Mouse (Mus musculus) lung, embryonic 15.5 days (tissue): ENCODE data around the gene Hipk4. TPM values are rescaled to one million over a fixed set of nuclear protein-coding genes. Genes with fewer than 3 reads are reported as not detected.

Experiments used
- ATAC-seq: fragments of 200-750 bp; cut with Nextera tagmentation; 2 replicates; pipeline ENCODE4 v1.8.0; 2017; ENCODE audit warnings: moderate number of reproducible peaks, borderline replicate concordance; ENCODE audit not compliant: low FRiP score, low TSS enrichment; ENCODE audit errors: extremely low read depth
- H3K27ac ChIP-seq: fragments of 300-500 bp; sonication (generic); 2 replicates; pipeline ENCODE4 v1.5.1; 2015; ENCODE audit warnings: moderate library complexity, mild to moderate bottlenecking, inconsistent platforms
- H3K27me3 ChIP-seq: fragments of 300-500 bp; sonication (generic); 2 replicates; pipeline ENCODE4 v1.6.1; 2015; ENCODE audit warnings: inconsistent platforms
- H3K36me3 ChIP-seq: fragments of 300-500 bp; sonication (generic); 2 replicates; pipeline ENCODE4 v1.6.1; 2015; ENCODE audit warnings: inconsistent platforms
- H3K4me1 ChIP-seq: fragments of 300-500 bp; sonication (generic); 2 replicates; pipeline ENCODE4 v1.6.1; 2015; ENCODE audit warnings: inconsistent platforms
- H3K4me2 ChIP-seq: fragments of 300-500 bp; sonication (generic); 2 replicates; pipeline ENCODE4 v1.6.1; 2015; ENCODE audit warnings: inconsistent platforms, mild to moderate bottlenecking, moderate library complexity
- H3K4me3 ChIP-seq: fragments of 300-500 bp; sonication (generic); 2 replicates; pipeline ENCODE4 v1.5.1; 2015; ENCODE audit warnings: mild to moderate bottlenecking, inconsistent platforms
- H3K9ac ChIP-seq: fragments of 300-500 bp; sonication (generic); 2 replicates; pipeline ENCODE4 v1.6.1; 2015; ENCODE audit warnings: inconsistent platforms
- H3K9me3 ChIP-seq: fragments of 300-500 bp; sonication (generic); 2 replicates; pipeline ENCODE4 v1.6.1; 2016; ENCODE audit warnings: inconsistent platforms
- WGBS: fragments of 180-500 bp; shearing (Covaris S2); methylation state at CpG from one replicate; pipeline ENCODE4 v1.1.7; 2015; 5-methylcytosine and 5-hydroxymethylcytosine counted together
- polyA plus RNA-seq: library from polyadenylated mRNA; unstranded; fragments of >200 nt; fragmentation: Nextera tagmentation; extraction: Ambion mirVana; gene quantifications from 2 replicates; pipeline ENCODE4 v1.2.1, GENCODE M21; 2015

Gene Hipk4
- polyA plus RNA-seq, 1 experiment from 2014 or later: 0.92 TPM

DNA sequence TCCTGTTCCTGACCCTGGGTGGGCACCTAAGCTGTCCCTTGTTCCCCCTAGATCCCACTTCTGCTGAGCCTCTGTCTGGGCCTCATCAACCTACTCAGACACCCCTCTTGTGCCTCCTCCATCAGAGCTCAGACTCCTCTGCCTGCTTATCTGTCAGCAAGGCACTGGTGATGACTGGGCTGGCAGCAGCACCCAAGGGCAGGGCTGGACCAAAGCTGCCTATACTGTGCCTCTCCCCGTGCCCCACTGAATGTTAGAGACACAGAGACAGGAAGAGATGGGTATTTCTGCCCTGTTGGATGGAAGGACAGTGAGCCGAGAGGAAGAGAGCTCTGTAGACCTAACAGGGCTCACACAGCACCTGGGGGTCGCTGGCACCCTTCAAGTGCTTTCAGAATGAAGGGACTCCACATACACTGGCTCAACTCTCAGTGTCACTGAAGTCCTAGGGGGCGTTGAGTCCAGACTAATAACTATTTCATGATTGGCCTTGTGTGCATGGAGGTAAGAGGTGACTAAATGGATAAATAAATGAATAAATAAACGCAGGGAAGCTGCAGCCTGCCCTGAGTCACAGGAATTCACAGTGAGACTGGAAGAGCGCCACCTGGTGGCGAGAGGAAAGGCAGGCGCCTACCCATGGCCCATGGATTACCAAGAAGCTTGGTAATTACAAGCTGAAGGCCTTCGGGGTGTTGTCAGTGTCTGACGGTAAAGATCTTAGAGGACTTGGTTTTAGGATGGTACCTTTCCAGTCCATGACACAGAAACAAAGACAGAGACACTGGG is 3.2 kb downstream of the Hipk4 start:
- 23% methylated on average over 10 of the region's 10 CpGs for WGBS
- H3K27me3 ChIP-seq: no peaks in the 10 kb centered on the region
- H3K4me2 ChIP-seq: no peak overlapping the region
- no peaks in the 10 kb centered on the region for H3K9me3 ChIP-seq
- no peak overlapping the region for H3K4me3 ChIP-seq
- no peak overlapping the region for H3K27ac ChIP-seq
- no peaks in the 10 kb centered on the region for H3K4me1 ChIP-seq
- H3K9ac ChIP-seq: no peak overlapping the region
- ATAC-seq: peak; percentile 45; the same call in 1 of the 2 replicates
- no peaks in the 10 kb centered on the region for H3K36me3 ChIP-seq

DNA sequence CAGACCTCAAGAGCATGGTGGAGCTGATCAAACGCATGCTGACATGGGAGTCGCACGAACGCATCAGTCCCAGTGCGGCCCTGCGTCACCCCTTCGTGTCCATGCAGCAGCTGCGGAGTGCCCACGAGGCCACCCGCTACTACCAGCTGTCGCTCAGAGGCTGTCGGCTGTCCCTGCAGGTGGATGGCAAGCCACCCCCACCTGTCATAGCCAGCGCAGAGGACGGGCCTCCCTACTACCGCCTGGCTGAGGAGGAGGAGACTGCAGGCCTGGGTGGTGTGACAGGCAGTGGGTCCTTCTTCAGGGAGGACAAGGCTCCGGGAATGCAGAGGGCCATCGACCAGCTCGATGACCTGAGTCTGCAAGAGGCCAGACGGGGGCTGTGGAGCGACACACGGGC is 6.0 kb downstream of the Hipk4 start:
- 74% methylated on average over 21 of the region's 21 CpGs for WGBS

DNA sequence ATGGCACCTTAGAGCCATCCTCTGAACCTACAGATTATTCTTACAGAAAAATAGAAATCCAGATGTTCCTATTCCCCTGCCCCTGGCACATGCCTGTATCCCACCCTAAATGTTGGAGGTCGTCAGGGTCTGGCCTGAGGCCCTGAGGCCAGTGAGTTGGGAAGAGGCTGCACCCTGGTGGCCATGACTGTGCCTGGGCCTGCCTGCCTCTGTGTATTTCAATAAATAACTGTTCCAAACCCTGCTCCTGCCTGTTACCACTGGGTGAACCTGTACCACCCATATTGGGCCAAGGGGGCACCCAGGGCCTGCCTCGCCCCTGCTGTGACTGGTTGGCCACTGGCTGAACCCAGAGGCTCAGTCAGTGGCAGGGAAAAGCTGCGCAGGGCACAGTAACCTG is 7.9 kb downstream of the Hipk4 start:
- H3K9me3 ChIP-seq: no peaks in the 10 kb centered on the region
- no peak overlapping the region for H3K27ac ChIP-seq
- no peak overlapping the region for H3K4me2 ChIP-seq
- H3K27me3 ChIP-seq: no peaks in the 10 kb centered on the region
- H3K4me3 ChIP-seq: no peak overlapping the region
- H3K4me1 ChIP-seq: no peaks in the 10 kb centered on the region
- WGBS: 81% methylated on average over 3 of the region's 3 CpGs
- no peak overlapping the region for H3K9ac ChIP-seq
- H3K36me3 ChIP-seq: peaks cover 9% of the 10 kb centered on the region; the same call in 1 of the 2 replicates
- no peak for ATAC-seq

More for the DNA sequence above, 6.0 kb downstream of the Hipk4 start:
- H3K4me1 ChIP-seq: no peaks in the 10 kb centered on the region
- 0 out of 2 replicates have a peak, but pooled peaks cover 2% of the 10 kb centered on the region for H3K36me3 ChIP-seq
- no peak overlapping the region for H3K9ac ChIP-seq
- no peaks in the 10 kb centered on the region for H3K9me3 ChIP-seq
- H3K27ac ChIP-seq: no peak overlapping the region
- H3K4me3 ChIP-seq: no peak overlapping the region
- no peaks in the 10 kb centered on the region for H3K27me3 ChIP-seq
- ATAC-seq: no peak
- H3K4me2 ChIP-seq: no peak overlapping the region

DNA sequence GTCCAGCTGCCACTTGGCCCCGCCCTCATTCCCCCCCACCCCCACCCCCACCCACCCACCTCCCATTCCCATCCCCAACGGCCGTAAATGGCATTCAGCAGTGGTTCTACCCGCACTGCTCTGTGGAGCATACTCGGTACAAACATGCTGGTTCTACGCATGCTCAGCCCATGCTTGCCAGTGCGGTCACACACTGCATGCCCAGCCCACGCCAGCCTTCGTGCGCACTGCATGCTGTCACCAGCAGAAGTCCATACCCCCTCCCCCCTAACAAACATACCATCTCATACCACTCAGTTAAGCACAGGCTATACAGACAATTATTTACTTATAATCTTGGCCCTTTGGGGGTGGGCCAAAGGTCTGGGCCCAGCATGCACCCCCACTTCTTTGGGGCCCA is 8.6 kb downstream of the Hipk4 start:
- Histone ChIP-seq H3K9me3 (no peaks in the 10 kb centered on the region), H3K27me3 (no peaks in the 10 kb centered on the region), H3K9ac (no peak overlapping the region), H3K4me2 (no peak overlapping the region), H3K27ac (no peak overlapping the region), H3K4me3 (no peak overlapping the region), H3K36me3 (peaks cover 16% of the 10 kb centered on the region), H3K4me1 (no peaks in the 10 kb centered on the region)
- no peak for ATAC-seq
- WGBS: 80% methylated on average over 10 of the region's 10 CpGs

DNA sequence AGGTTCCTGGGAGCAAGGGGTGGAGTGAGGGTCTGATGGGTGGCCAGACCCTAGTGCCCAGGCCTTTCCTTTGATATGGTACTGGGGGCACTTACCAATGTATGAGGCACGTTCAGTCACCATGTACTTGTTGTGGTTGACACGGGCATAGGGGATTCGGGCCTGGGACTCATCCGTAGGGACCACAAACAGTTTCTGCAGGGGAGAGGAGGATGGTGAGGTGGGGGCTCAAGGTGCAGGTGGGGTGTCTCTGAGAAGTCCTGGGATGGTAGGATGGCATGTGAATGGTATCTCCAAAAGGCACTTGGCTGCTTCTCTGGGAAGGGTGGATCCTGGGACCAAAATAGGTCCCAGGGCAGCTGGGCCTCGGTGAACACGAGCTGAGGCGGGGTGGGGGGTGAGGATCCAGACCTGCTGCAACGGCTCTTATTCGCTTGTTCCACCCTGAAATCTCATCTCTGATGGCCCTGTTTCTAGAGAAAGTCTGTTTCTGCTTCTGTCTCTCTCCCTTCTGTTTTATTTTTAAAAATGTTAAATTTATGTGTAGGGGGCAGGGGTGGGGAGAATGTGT is 9.5 kb downstream of the Hipk4 start:
- ATAC-seq: no peak

GRCm38 (mm10) chr7:27535386-27535785 is 12.3 kb downstream of the Hipk4 start:
- H3K4me2 ChIP-seq: no peak overlapping the region
- H3K4me3 ChIP-seq: no peak overlapping the region
- peaks cover 16% of the 10 kb centered on the region for H3K36me3 ChIP-seq
- no peaks in the 10 kb centered on the region for H3K27me3 ChIP-seq
- no peaks in the 10 kb centered on the region for H3K4me1 ChIP-seq
- no peaks in the 10 kb centered on the region for H3K9me3 ChIP-seq
- no peak overlapping the region for H3K27ac ChIP-seq
- 63% methylated on average over 2 of the region's 2 CpGs for WGBS
- ATAC-seq: no peak
- no peak overlapping the region for H3K9ac ChIP-seq

More for the DNA sequence above, 9.5 kb downstream of the Hipk4 start:
- Histone ChIP-seq H3K9ac (no peak overlapping the region), H3K4me2 (no peak overlapping the region), H3K27ac (no peak overlapping the region), H3K36me3 (peaks cover 16% of the 10 kb centered on the region), H3K27me3 (no peaks in the 10 kb centered on the region), H3K4me3 (no peak overlapping the region), H3K9me3 (no peaks in the 10 kb centered on the region), H3K4me1 (no peaks in the 10 kb centered on the region)
- 84% methylated on average over 9 of the region's 9 CpGs for WGBS

GRCm38 (mm10) chr7:27536618-27537017 is 13.6 kb downstream of the Hipk4 start:
- Histone ChIP-seq H3K27ac (no peak overlapping the region), H3K36me3 (peaks cover 16% of the 10 kb centered on the region), H3K4me1 (peaks cover 5% of the 10 kb centered on the region; the same call in 1 of the 2 replicates), H3K4me2 (no peak overlapping the region), H3K4me3 (no peak overlapping the region), H3K9me3 (no peaks in the 10 kb centered on the region), H3K27me3 (no peaks in the 10 kb centered on the region), H3K9ac (no peak overlapping the region)
- no peak for ATAC-seq
- 85% methylated on average over 6 of the region's 6 CpGs for WGBS

GRCm38 (mm10) chr7:27537998-27538397 is 14.9 kb downstream of the Hipk4 start:
- Histone ChIP-seq H3K4me1 (peaks cover 17% of the 10 kb centered on the region), H3K27me3 (no peaks in the 10 kb centered on the region), H3K4me2 (no peak overlapping the region), H3K4me3 (no peak overlapping the region), H3K9ac (no peak overlapping the region), H3K27ac (no peak overlapping the region), H3K36me3 (peaks cover 16% of the 10 kb centered on the region), H3K9me3 (no peaks in the 10 kb centered on the region)
- WGBS: 87% methylated on average over 8 of the region's 8 CpGs
- ATAC-seq: no peak

GRCm38 (mm10) chr7:27538797-27539196 is 15.7 kb downstream of the Hipk4 start:
- Histone ChIP-seq H3K9ac (no peak overlapping the region), H3K9me3 (no peaks in the 10 kb centered on the region), H3K4me1 (peaks cover 18% of the 10 kb centered on the region), H3K27me3 (no peaks in the 10 kb centered on the region), H3K36me3 (peaks cover 14% of the 10 kb centered on the region), H3K4me3 (no peak overlapping the region), H3K27ac (no peak overlapping the region), H3K4me2 (no peak overlapping the region)
- WGBS: 84% methylated on average over 2 of the region's 2 CpGs
- ATAC-seq: no peak

GRCm38 (mm10) chr7:27540521-27540920 is 17.5 kb downstream of the Hipk4 start:
- ATAC-seq: no peak
- Histone ChIP-seq H3K4me1 (peaks cover 18% of the 10 kb centered on the region), H3K4me2 (no peak overlapping the region), H3K9me3 (no peaks in the 10 kb centered on the region), H3K36me3 (peaks cover 10% of the 10 kb centered on the region), H3K9ac (no peak overlapping the region), H3K27ac (no peak overlapping the region), H3K4me3 (no peak overlapping the region), H3K27me3 (no peaks in the 10 kb centered on the region)
- WGBS: 56% methylated on average over 2 of the region's 2 CpGs

- ATAC-seq: no peak
- Histone ChIP-seq H3K36me3 (peaks cover 7% of the 10 kb centered on the region), H3K4me2 (no peak overlapping the region), H3K9ac (no peak overlapping the region), H3K4me3 (no peak overlapping the region), H3K27me3 (no peaks in the 10 kb centered on the region), H3K27ac (no peak overlapping the region), H3K4me1 (peaks cover 18% of the 10 kb centered on the region), H3K9me3 (no peaks in the 10 kb centered on the region)
- 75% methylated on average over 6 of the region's 6 CpGs for WGBS
These were observed 17.9 kb downstream of the Hipk4 start for GRCm38 (mm10) chr7:27540935-27541334.

GRCm38 (mm10) chr7:27541431-27541830 is 18.4 kb downstream of the Hipk4 start:
- Histone ChIP-seq H3K9ac (no peak overlapping the region), H3K9me3 (no peaks in the 10 kb centered on the region), H3K27me3 (no peaks in the 10 kb centered on the region), H3K4me2 (peak overlapping the region; percentile 91; the same call in 1 of the 2 replicates), H3K4me3 (no peak overlapping the region), H3K27ac (no peak overlapping the region), H3K36me3 (0 out of 2 replicates have a peak, but pooled peaks cover 2% of the 10 kb centered on the region), H3K4me1 (peaks cover 18% of the 10 kb centered on the region)
- WGBS: 74% methylated on average over 16 of the region's 16 CpGs
- no peak for ATAC-seq
